Mouse (Mus musculus): ENCODE measurements around the gene Lsm2.

DNA sequence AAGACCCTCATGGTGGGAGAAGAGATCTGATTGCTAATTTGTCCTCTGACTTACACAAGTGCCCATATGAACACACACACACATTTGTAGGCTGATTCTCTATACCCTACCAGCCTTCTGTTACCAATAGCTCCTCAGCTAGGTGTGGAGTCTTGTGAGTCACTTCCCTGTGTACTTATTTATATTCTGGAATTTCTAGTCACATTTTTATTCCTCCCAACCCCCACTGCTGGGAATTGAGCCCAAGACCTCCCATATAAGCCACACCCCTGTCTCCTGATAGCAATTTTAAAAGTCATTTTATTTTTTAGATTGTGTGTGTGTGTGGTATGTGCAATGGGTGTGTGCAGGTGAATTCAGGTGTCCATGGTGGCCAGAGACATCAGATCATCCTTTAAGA, 37.3 kb upstream of the Lsm2 start:
- no peak for TF ChIP-seq GATA1 (IDR thresholded peaks at IDR 0.05; ENCODE audit: borderline replicate concordance, low read length)
- no peak for TF ChIP-seq FLI1 (IDR thresholded peaks at IDR 0.05; ENCODE audit: low read length)

All from megakaryocyte, embryonic 14.5 days (primary cell).